Mouse (Mus musculus) limb, embryonic 14.5 days (tissue): ENCODE results near the gene Timm22. TPM values are rescaled to one million over a fixed set of nuclear protein-coding genes. Genes with fewer than 3 reads are reported as not detected.

Experiments used
- ATAC-seq: fragments of 200-750 bp; cut with Nextera tagmentation; 2 replicates; pipeline ENCODE4 v1.8.0; 2017; ENCODE audit warnings: low read depth, moderate number of reproducible peaks, moderate TSS enrichment; ENCODE audit not compliant: low FRiP score
- DNase-seq: peaks from one replicate; pipeline ENCODE4 v3.0.0-alpha.2; 2015; ENCODE audit warnings: low spot score
- H3K27ac ChIP-seq: fragments of 300-500 bp; sonication (generic); replicated peaks from 2 replicates; pipeline ENCODE4 v1.5.1; 2014; ENCODE audit warnings: low read depth, mild to moderate bottlenecking, low read length, moderate library complexity, mixed read lengths
- H3K27me3 ChIP-seq: fragments of 300-500 bp; sonication (generic); 2 replicates; pipeline ENCODE4 v1.6.1; 2014; ENCODE audit warnings: low read length, mixed read lengths; ENCODE audit not compliant: control insufficient read depth, insufficient read depth
- H3K36me3 ChIP-seq: fragments of 300-500 bp; sonication (generic); 2 replicates; pipeline ENCODE4 v1.6.1; 2014; ENCODE audit warnings: mild to moderate bottlenecking, low read length, moderate library complexity, mixed read lengths; ENCODE audit not compliant: control insufficient read depth, insufficient read depth
- H3K4me1 ChIP-seq: fragments of 300-500 bp; sonication (generic); 2 replicates; pipeline ENCODE4 v1.6.1; 2014; ENCODE audit warnings: antibody characterized with exemption, low read length, mixed read lengths; ENCODE audit not compliant: control insufficient read depth, insufficient read depth
- H3K4me2 ChIP-seq: fragments of 300-500 bp; sonication (generic); replicated peaks from 2 replicates; pipeline ENCODE4 v1.6.1; 2014; ENCODE audit warnings: low read depth, mild to moderate bottlenecking, low read length, moderate library complexity; ENCODE audit not compliant: severe bottlenecking
- H3K4me3 ChIP-seq: fragments of 300-500 bp; sonication (generic); replicated peaks from 2 replicates; pipeline ENCODE4 v1.5.1; 2014; ENCODE audit warnings: low read length
- H3K9ac ChIP-seq: fragments of 300-500 bp; sonication (generic); 2 replicates; pipeline ENCODE4 v1.6.1; 2014; ENCODE audit warnings: mild to moderate bottlenecking, low read depth, low read length, moderate library complexity; ENCODE audit not compliant: severe bottlenecking
- H3K9me3 ChIP-seq: fragments of 300-500 bp; sonication (generic); 2 replicates; pipeline ENCODE4 v1.6.1; 2016; ENCODE audit warnings: low read length; ENCODE audit not compliant: control insufficient read depth
- POLR2A ChIP-seq: fragments of 200-500 bp; IDR thresholded peaks from 2 replicates; pipeline ENCODE4 v1.8.0; 2012; ENCODE audit warnings: inconsistent platforms, mild to moderate bottlenecking, moderate library complexity, borderline replicate concordance; ENCODE audit not compliant: insufficient read depth, insufficient read length; ENCODE audit errors: extremely low read depth
- WGBS: fragments of 180-500 bp; shearing (Covaris S2); extraction: QIAGEN DNeasy Blood & Tissue Kit; methylation state at CpG from one replicate; pipeline ENCODE4 v1.1.7; 2014; 5-methylcytosine and 5-hydroxymethylcytosine counted together
- polyA plus RNA-seq, 2 experiments: library from polyadenylated mRNA; depleted of rRNA in 1 of 2; stranded (reverse) in 1 of 2; unstranded in 1 of 2; fragments of >200 nt; fragmentation: Nextera tagmentation in 1 of 2; extraction: Ambion mirVana in 1 of 2; gene quantifications; 2 replicates each; pipeline versions ENCODE4 v1.2.1 to v1.2.3; 2012 to 2014

The Timm22 gene
- polyA plus RNA-seq, 2 experiments, result 38.5 to 125 TPM

DNA sequence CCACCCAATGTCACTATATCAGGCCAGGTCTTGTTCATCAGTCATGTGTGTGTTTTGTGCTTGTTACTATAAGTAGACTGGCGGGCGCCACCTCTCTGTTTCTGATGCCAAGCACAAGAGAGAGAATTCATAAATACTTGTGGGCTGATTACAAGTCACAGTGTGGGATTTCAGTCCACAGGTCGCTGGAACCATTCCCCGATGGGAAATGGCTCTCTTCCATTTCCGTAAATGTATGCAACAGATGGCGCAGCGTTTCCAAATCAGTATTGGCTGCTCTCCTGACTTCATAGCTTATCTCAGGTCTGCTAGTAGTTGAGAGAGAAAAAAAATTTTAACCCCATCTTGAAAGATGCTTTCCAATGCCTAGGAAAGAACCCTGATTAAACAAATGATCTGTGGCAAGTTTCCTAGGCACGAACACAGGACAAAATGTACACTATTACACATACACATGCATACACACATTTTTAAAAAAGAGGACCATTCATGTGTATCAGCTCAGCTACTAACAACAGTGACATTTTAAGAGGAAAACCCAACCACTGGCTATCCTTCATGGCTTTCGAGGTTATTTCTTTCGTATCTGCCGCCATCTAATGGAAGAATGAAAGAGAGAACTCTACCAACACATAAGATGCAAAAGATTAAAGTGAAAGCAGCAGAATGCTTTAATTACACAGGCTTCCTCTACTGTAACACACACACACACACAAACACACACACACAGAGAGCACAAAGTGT, 7.0 kb upstream of the Timm22 start:
- peak overlapping the region; percentile 76 for H3K4me2 ChIP-seq
- TF ChIP-seq POLR2A, result no peak
- H3K9ac ChIP-seq, result 0 out of 2 replicates have a peak overlapping the region, but pooled peaks have one; percentile 85
- DNase-seq (peak; percentile 77), ATAC-seq (peak; percentile 40; the same call in 1 of the 2 replicates)
- H3K4me1 ChIP-seq, result peaks cover 20% of the 10 kb centered on the region
- H3K4me3 ChIP-seq, result peak overlapping the region; percentile 84
- no peaks in the 10 kb centered on the region for H3K36me3 ChIP-seq
- H3K9me3 ChIP-seq, result no peaks in the 10 kb centered on the region
- WGBS, result 4% methylated on average over 11 of the region's 11 CpGs
- peak overlapping the region; percentile 83 for H3K27ac ChIP-seq
- H3K27me3 ChIP-seq, result no peaks in the 10 kb centered on the region

DNA sequence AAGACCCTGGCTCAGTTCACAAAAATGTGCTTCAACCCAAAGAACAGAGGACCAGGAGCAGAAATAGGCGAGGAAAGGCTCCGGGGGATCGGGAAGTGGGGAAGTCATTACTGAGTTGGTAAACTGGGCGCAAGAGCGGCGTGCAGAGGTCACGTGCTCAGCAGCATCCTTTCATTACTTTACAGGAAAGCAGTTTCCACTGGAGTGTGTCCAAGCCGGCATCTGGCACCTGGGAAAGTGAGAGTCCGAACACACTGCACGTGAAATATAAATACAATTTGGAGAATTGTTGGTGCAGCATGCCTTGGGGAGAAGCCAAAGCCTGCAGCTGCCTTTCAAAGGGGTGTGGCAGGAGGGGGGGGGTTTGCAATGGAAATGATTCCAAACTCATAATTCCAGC, 5.4 kb upstream of the Timm22 start:
- no peak for ATAC-seq
- 19% methylated on average over 10 of the region's 10 CpGs for WGBS
- no peaks in the 10 kb centered on the region for H3K27me3 ChIP-seq
- H3K27ac ChIP-seq, result peak overlapping the region; percentile 55
- H3K36me3 ChIP-seq, result no peaks in the 10 kb centered on the region
- TF ChIP-seq POLR2A, result no peak
- H3K9me3 ChIP-seq, result no peaks in the 10 kb centered on the region
- peak; percentile 70 for DNase-seq
- H3K4me1 ChIP-seq, result peaks cover 14% of the 10 kb centered on the region
- H3K4me2 ChIP-seq, result 0 out of 2 replicates have a peak overlapping the region, but pooled peaks have one; percentile 10
- no peak overlapping the region for H3K9ac ChIP-seq
- no peak overlapping the region for H3K4me3 ChIP-seq

DNA sequence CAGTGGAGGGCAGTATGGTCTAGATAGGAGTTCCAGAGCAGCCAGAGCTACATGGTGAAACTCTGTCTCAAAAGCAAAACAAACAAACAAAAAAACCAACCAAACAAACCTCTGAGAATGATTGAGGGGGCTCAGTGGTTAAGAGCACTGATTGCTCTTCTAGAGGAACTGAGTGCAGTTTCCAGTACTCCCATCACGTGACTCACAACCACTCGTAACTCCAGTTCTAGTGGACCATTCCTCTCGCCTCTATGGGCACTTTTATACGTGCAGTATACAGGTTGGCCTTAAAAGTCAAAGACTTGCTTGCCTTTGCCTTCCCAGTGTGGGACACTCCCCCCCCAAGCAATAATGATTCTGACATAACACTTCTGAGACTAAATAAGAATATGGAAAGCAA, 1.6 kb upstream of the Timm22 start:
- Histone ChIP-seq H3K36me3 (peaks cover 11% of the 10 kb centered on the region; the same call in 1 of the 2 replicates), H3K9ac (no peak overlapping the region), H3K4me2 (no peak overlapping the region), H3K27me3 (no peaks in the 10 kb centered on the region), H3K4me3 (no peak overlapping the region), H3K27ac (no peak overlapping the region), H3K4me1 (peaks cover 7% of the 10 kb centered on the region), H3K9me3 (no peaks in the 10 kb centered on the region)
- WGBS, result 52% methylated on average over 4 of the region's 4 CpGs
- DNase-seq (no peak), ATAC-seq (no peak)
- TF ChIP-seq POLR2A, result no peak

DNA sequence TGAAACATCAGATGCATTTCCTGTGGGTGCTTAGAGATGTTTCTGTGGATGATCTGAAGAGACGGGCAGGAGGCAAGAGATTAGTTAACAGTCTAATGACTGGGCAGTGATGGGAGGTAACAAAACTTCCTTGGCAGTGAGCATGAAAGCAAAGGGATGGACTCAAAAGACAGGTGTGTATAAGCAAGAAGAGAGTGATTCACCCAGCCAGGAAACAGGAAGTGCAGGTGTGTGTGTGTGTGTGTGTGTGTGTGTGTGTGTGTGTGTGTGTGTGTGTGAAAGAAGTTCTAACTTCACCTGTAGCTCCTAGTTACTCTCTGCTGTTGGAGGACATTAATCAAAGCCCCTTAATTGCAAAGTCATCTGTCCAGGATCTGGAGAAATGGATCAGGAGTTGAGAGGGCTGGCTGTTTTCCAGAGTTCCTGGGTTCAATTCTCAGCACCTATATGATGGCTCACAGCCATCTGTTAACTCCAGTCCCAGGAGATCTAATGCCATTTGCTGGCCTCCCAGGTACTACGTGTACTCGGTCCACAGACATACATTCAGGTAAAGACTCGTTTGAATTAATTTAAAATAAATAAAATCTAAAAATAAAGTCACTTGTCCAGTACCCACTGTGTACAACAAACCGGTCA, 1.0 kb upstream of the Timm22 start:
- Histone ChIP-seq H3K27me3 (no peaks in the 10 kb centered on the region), H3K4me2 (no peak overlapping the region), H3K9me3 (no peaks in the 10 kb centered on the region), H3K4me1 (peaks cover 4% of the 10 kb centered on the region), H3K4me3 (no peak overlapping the region), H3K27ac (no peak overlapping the region), H3K9ac (no peak overlapping the region), H3K36me3 (peaks cover 12% of the 10 kb centered on the region; the same call in 1 of the 2 replicates)
- WGBS, result 78% methylated on average over 5 of the region's 5 CpGs
- no peak for ATAC-seq
- TF ChIP-seq POLR2A, result no peak
- no peak for DNase-seq

DNA sequence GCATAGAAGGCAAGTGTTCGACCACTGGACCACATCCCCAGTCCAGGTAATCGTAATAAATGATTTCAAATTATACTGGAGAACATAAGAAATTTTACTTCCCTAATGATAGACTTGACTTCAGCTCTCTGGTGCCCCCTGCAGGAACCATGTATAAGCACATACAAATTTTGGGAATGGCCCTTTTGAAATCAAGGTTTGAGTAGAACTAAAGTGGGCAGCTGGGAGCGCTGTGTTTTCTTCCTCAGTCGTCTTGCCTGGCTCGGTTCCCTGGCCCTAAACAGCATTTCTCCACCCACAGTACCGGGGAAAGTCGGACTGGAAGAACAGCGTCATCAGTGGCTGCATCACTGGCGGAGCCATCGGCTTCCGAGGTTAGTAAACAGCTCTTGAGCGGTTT, 4.1 kb downstream of the Timm22 start:
- WGBS, result 70% methylated on average over 12 of the region's 12 CpGs
- DNase-seq, result peak; percentile 47
- no peak overlapping the region for H3K27ac ChIP-seq
- no peak overlapping the region for H3K4me2 ChIP-seq
- H3K9me3 ChIP-seq, result no peaks in the 10 kb centered on the region
- H3K27me3 ChIP-seq, result no peaks in the 10 kb centered on the region
- no peak overlapping the region for H3K4me3 ChIP-seq
- no peak for ATAC-seq
- TF ChIP-seq POLR2A, result no peak
- H3K9ac ChIP-seq, result no peak overlapping the region
- peaks cover 43% of the 10 kb centered on the region for H3K36me3 ChIP-seq
- H3K4me1 ChIP-seq, result peaks cover 15% of the 10 kb centered on the region
